Mouse (Mus musculus) urinary bladder, adult 18-20 months (tissue): ENCODE measurements around the gene 0610009B22Rik.

ENCODE experiments used
- DNase-seq, 2 experiments: peaks; one replicate each; pipeline ENCODE4 v3.0.0; 2022; ENCODE audit warnings: low spot score in 2 of 2, mixed read lengths in 2 of 2

Gene 0610009B22Rik

GRCm38 (mm10) chr11:51636323-51636684 lies 52.4 kb downstream of the 0610009B22Rik start:
- DNase-seq: no peak

GRCm38 (mm10) chr11:51635525-51636322 lies 53.0 kb downstream of the 0610009B22Rik start, which contains the start of gene Rmnd5b:
Gene Rmnd5b, minus strand, starts transcription at chr11:51635896.
- peak; percentile 86 to 92 for DNase-seq
